Mouse (Mus musculus) thymus, postnatal 4 days (tissue): Measurements from ENCODE around the gene Trpm8.

ENCODE experiments used
- DNase-seq: peaks from one replicate; pipeline ENCODE4 v3.0.0; 2021

The Trpm8 gene

GRCm38 (mm10) chr1:88248658-88249057, 28.8 kb upstream of the Trpm8 start:
- DNase-seq: no peak

GRCm38 (mm10) chr1:88249596-88249995, 27.9 kb upstream of the Trpm8 start:
- no peak for DNase-seq

GRCm38 (mm10) chr1:88250023-88250422, 27.4 kb upstream of the Trpm8 start:
- DNase-seq: no peak

GRCm38 (mm10) chr1:88253106-88253505, 24.4 kb upstream of the Trpm8 start:
- no peak for DNase-seq

GRCm38 (mm10) chr1:88253540-88253939, 23.9 kb upstream of the Trpm8 start:
- DNase-seq: no peak

- DNase-seq: no peak
These were observed 22.5 kb upstream of the Trpm8 start for GRCm38 (mm10) chr1:88254793-88255465.

- no peak for DNase-seq
These were observed 22.0 kb upstream of the Trpm8 start for GRCm38 (mm10) chr1:88255466-88255857.

GRCm38 (mm10) chr1:88255989-88256754, 21.3 kb upstream of the Trpm8 start:
- no peak for DNase-seq

- peak; percentile 23 for DNase-seq
These were observed 20.4 kb upstream of the Trpm8 start for GRCm38 (mm10) chr1:88256886-88257663.

GRCm38 (mm10) chr1:88257681-88258080, 19.8 kb upstream of the Trpm8 start:
- DNase-seq: peak; percentile 28

- peak; percentile 23 for DNase-seq
These were observed 19.1 kb upstream of the Trpm8 start for GRCm38 (mm10) chr1:88258361-88258760.

GRCm38 (mm10) chr1:88258881-88259642, 18.4 kb upstream of the Trpm8 start:
- DNase-seq: peak; percentile 39

GRCm38 (mm10) chr1:88259643-88260024, 17.8 kb upstream of the Trpm8 start:
- peak; percentile 30 for DNase-seq

GRCm38 (mm10) chr1:88260114-88260513, 17.3 kb upstream of the Trpm8 start:
- DNase-seq: peak; percentile 38

GRCm38 (mm10) chr1:88260604-88261377, 16.7 kb upstream of the Trpm8 start:
- DNase-seq: peak; percentile 22

- DNase-seq: peak; percentile 28
These were observed 15.8 kb upstream of the Trpm8 start for GRCm38 (mm10) chr1:88261706-88262105.

GRCm38 (mm10) chr1:88262255-88262654, 15.2 kb upstream of the Trpm8 start:
- peak; percentile 45 for DNase-seq

GRCm38 (mm10) chr1:88262961-88263360, 14.5 kb upstream of the Trpm8 start:
- peak; percentile 26 for DNase-seq

GRCm38 (mm10) chr1:88263778-88264177, 13.7 kb upstream of the Trpm8 start:
- peak; percentile 18 for DNase-seq

GRCm38 (mm10) chr1:88264237-88264868, 13.1 kb upstream of the Trpm8 start:
- peak; percentile 10 for DNase-seq

GRCm38 (mm10) chr1:88264869-88265240, 12.6 kb upstream of the Trpm8 start:
- DNase-seq: peak; percentile 22

- DNase-seq: no peak
These were observed 11.3 kb upstream of the Trpm8 start for GRCm38 (mm10) chr1:88266123-88266522.
